Mouse (Mus musculus): ENCODE data around the gene Btbd18. TPM values are rescaled to one million over a fixed set of nuclear protein-coding genes. Genes with fewer than 3 reads are reported as not detected.

The Btbd18 gene
- polyA plus RNA-seq (2015; fragmentation: Nextera tagmentation; extraction: Ambion mirVana), result 0.10 TPM in 2 replicates

- Histone ChIP-seq H3K27ac (no peak within 1 kb of the TSS), H3K4me1 (replicated peaks) (no peaks in the 10 kb centered on the region), H3K9me3 (replicated peaks) (no peaks in the 10 kb centered on the region), H3K4me3 (no peak within 1 kb of the TSS), H3K4me2 (no peak within 1 kb of the TSS), H3K27me3 (no peaks in the 10 kb centered on the region), H3K36me3 (no peaks in the 10 kb centered on the region), H3K9ac (no peak within 1 kb of the TSS)
- WGBS, result 93% methylated on average over 32 of the region's 32 CpGs
- ATAC-seq (replicated peaks; ENCODE audit: insufficient number of reproducible peaks, insufficient read depth, low FRiP score, low read depth), result no peak
Measured at GRCm38 (mm10) chr2:84658806-84659205, at the start of gene Btbd18. Gene Btbd18, plus strand, starts transcription at chr2:84659079.

- no peak overlapping the region for H3K27ac ChIP-seq
- ATAC-seq (replicated peaks; ENCODE audit: insufficient number of reproducible peaks, insufficient read depth, low FRiP score, low read depth), result no peak
- no peaks in the 10 kb centered on the region for H3K9me3 ChIP-seq (replicated peaks)
- H3K9ac ChIP-seq, result no peak overlapping the region
- WGBS, result 87% methylated on average over 6 of the region's 6 CpGs
- H3K4me2 ChIP-seq, result no peak overlapping the region
- H3K27me3 ChIP-seq, result no peaks in the 10 kb centered on the region
- H3K36me3 ChIP-seq, result peaks cover 93% of the 10 kb centered on the region
- no peak overlapping the region for H3K4me3 ChIP-seq
- no peaks in the 10 kb centered on the region for H3K4me1 ChIP-seq (replicated peaks)
Measured at GRCm38 (mm10) chr2:84612764-84613163, 46.1 kb upstream of the Btbd18 start.

GRCm38 (mm10) chr2:84617637-84618515, 41.0 kb upstream of the Btbd18 start:
- Histone ChIP-seq H3K9me3 (replicated peaks) (no peaks in the 10 kb centered on the region), H3K27me3 (no peaks in the 10 kb centered on the region), H3K4me2 (no peak overlapping the region), H3K27ac (peak overlapping the region; percentile 76; the same call in 1 of the 2 replicates), H3K4me1 (replicated peaks) (peaks cover 20% of the 10 kb centered on the region), H3K36me3 (peaks cover 70% of the 10 kb centered on the region), H3K9ac (no peak overlapping the region), H3K4me3 (no peak overlapping the region)
- peak; percentile 56; the same call in 1 of the 2 replicates for ATAC-seq (replicated peaks; ENCODE audit: insufficient number of reproducible peaks, insufficient read depth, low FRiP score, low read depth)
- WGBS, result 57% methylated on average over 3 of the region's 3 CpGs

- H3K4me3 ChIP-seq, result no peak overlapping the region
- H3K4me2 ChIP-seq, result no peak overlapping the region
- H3K27ac ChIP-seq, result peak overlapping the region; percentile 76
- H3K4me1 ChIP-seq (replicated peaks), result peaks cover 30% of the 10 kb centered on the region
- no peaks in the 10 kb centered on the region for H3K9me3 ChIP-seq (replicated peaks)
- H3K36me3 ChIP-seq, result peaks cover 61% of the 10 kb centered on the region
- H3K9ac ChIP-seq, result 0 out of 2 replicates have a peak overlapping the region, but pooled peaks have one; percentile 1
- WGBS, result 39% methylated on average over 2 of the region's 2 CpGs
- H3K27me3 ChIP-seq, result no peaks in the 10 kb centered on the region
- ATAC-seq (replicated peaks; ENCODE audit: insufficient number of reproducible peaks, insufficient read depth, low FRiP score, low read depth), result no peak
Measured at GRCm38 (mm10) chr2:84618914-84619313, 40.0 kb upstream of the Btbd18 start.

- Histone ChIP-seq H3K4me3 (no peak overlapping the region), H3K9me3 (replicated peaks) (no peaks in the 10 kb centered on the region), H3K27ac (peak overlapping the region; percentile 76; the same call in 1 of the 2 replicates), H3K27me3 (no peaks in the 10 kb centered on the region), H3K9ac (no peak overlapping the region), H3K4me2 (no peak overlapping the region), H3K36me3 (peaks cover 59% of the 10 kb centered on the region), H3K4me1 (replicated peaks) (peaks cover 38% of the 10 kb centered on the region)
- no peak for ATAC-seq (replicated peaks; ENCODE audit: insufficient number of reproducible peaks, insufficient read depth, low FRiP score, low read depth)
- 92% methylated on average over 21 of the region's 21 CpGs for WGBS
Measured at GRCm38 (mm10) chr2:84619646-84620340, 39.1 kb upstream of the Btbd18 start.

- no peak for ATAC-seq (replicated peaks; ENCODE audit: insufficient number of reproducible peaks, insufficient read depth, low FRiP score, low read depth)
- H3K36me3 ChIP-seq, result peaks cover 32% of the 10 kb centered on the region
- peak overlapping the region; percentile 52; the same call in 1 of the 2 replicates for H3K27ac ChIP-seq
- no peaks in the 10 kb centered on the region for H3K9me3 ChIP-seq (replicated peaks)
- no peak overlapping the region for H3K4me2 ChIP-seq
- WGBS, result 51% methylated on average over 2 of the region's 2 CpGs
- no peak overlapping the region for H3K4me3 ChIP-seq
- H3K9ac ChIP-seq, result no peak overlapping the region
- peaks cover 56% of the 10 kb centered on the region for H3K4me1 ChIP-seq (replicated peaks)
- no peaks in the 10 kb centered on the region for H3K27me3 ChIP-seq
Measured at GRCm38 (mm10) chr2:84622668-84623067, 36.2 kb upstream of the Btbd18 start.

GRCm38 (mm10) chr2:84623428-84624119, 35.3 kb upstream of the Btbd18 start:
- H3K27ac ChIP-seq, result peak overlapping the region; percentile 52
- H3K9me3 ChIP-seq (replicated peaks), result no peaks in the 10 kb centered on the region
- H3K4me1 ChIP-seq (replicated peaks), result peaks cover 61% of the 10 kb centered on the region
- H3K36me3 ChIP-seq, result peaks cover 35% of the 10 kb centered on the region
- ATAC-seq (replicated peaks; ENCODE audit: insufficient number of reproducible peaks, insufficient read depth, low FRiP score, low read depth), result no peak
- H3K4me3 ChIP-seq, result no peak overlapping the region
- H3K9ac ChIP-seq, result no peak overlapping the region
- H3K27me3 ChIP-seq, result no peaks in the 10 kb centered on the region
- no peak overlapping the region for H3K4me2 ChIP-seq
- WGBS, result 69% methylated on average over 3 of the region's 3 CpGs

- no peak overlapping the region for H3K9ac ChIP-seq
- peaks cover 59% of the 10 kb centered on the region for H3K4me1 ChIP-seq (replicated peaks)
- H3K36me3 ChIP-seq, result peaks cover 33% of the 10 kb centered on the region
- no peaks in the 10 kb centered on the region for H3K27me3 ChIP-seq
- H3K9me3 ChIP-seq (replicated peaks), result no peaks in the 10 kb centered on the region
- peak overlapping the region; percentile 52; the same call in 1 of the 2 replicates for H3K27ac ChIP-seq
- H3K4me2 ChIP-seq, result no peak overlapping the region
- 91% methylated on average over 17 of the region's 17 CpGs for WGBS
- H3K4me3 ChIP-seq, result no peak overlapping the region
- ATAC-seq (replicated peaks; ENCODE audit: insufficient number of reproducible peaks, insufficient read depth, low FRiP score, low read depth), result no peak
Measured at GRCm38 (mm10) chr2:84624201-84624600, 34.7 kb upstream of the Btbd18 start.

- Histone ChIP-seq H3K27me3 (no peaks in the 10 kb centered on the region), H3K4me1 (replicated peaks) (peaks cover 55% of the 10 kb centered on the region), H3K4me3 (no peak overlapping the region), H3K9me3 (replicated peaks) (no peaks in the 10 kb centered on the region), H3K9ac (no peak overlapping the region), H3K27ac (peak overlapping the region; percentile 63), H3K4me2 (0 out of 2 replicates have a peak overlapping the region, but pooled peaks have one; percentile 6), H3K36me3 (peaks cover 16% of the 10 kb centered on the region; the same call in 1 of the 2 replicates)
- ATAC-seq (replicated peaks; ENCODE audit: insufficient number of reproducible peaks, insufficient read depth, low FRiP score, low read depth), result no peak
- 60% methylated on average over 7 of the region's 7 CpGs for WGBS
Measured at GRCm38 (mm10) chr2:84626366-84626975, 32.4 kb upstream of the Btbd18 start.

- no peak overlapping the region for H3K4me3 ChIP-seq
- peaks cover 13% of the 10 kb centered on the region; the same call in 1 of the 2 replicates for H3K36me3 ChIP-seq
- peaks cover 60% of the 10 kb centered on the region for H3K4me1 ChIP-seq (replicated peaks)
- no peaks in the 10 kb centered on the region for H3K9me3 ChIP-seq (replicated peaks)
- no peaks in the 10 kb centered on the region for H3K27me3 ChIP-seq
- peak overlapping the region; percentile 6; the same call in 1 of the 2 replicates for H3K4me2 ChIP-seq
- no peak overlapping the region for H3K9ac ChIP-seq
- H3K27ac ChIP-seq, result peak overlapping the region; percentile 63
- ATAC-seq (replicated peaks; ENCODE audit: insufficient number of reproducible peaks, insufficient read depth, low FRiP score, low read depth), result 0 out of 2 replicates have a peak, but pooled peaks have one; percentile 51
- 24% methylated on average over 3 of the region's 3 CpGs for WGBS
Measured at GRCm38 (mm10) chr2:84627036-84627435, 31.8 kb upstream of the Btbd18 start.
